Mouse (Mus musculus): ENCODE results near the gene Cma2. TPM values are rescaled to one million over a fixed set of nuclear protein-coding genes. Genes with fewer than 3 reads are reported as not detected.
A peak's percentile ranks its signal among the peaks of the same experiment; 100 is the strongest.

Gene Cma2
- polyA plus RNA-seq (2015; fragmentation: Nextera tagmentation; extraction: Ambion mirVana) = not detected in 2 replicates

DNA sequence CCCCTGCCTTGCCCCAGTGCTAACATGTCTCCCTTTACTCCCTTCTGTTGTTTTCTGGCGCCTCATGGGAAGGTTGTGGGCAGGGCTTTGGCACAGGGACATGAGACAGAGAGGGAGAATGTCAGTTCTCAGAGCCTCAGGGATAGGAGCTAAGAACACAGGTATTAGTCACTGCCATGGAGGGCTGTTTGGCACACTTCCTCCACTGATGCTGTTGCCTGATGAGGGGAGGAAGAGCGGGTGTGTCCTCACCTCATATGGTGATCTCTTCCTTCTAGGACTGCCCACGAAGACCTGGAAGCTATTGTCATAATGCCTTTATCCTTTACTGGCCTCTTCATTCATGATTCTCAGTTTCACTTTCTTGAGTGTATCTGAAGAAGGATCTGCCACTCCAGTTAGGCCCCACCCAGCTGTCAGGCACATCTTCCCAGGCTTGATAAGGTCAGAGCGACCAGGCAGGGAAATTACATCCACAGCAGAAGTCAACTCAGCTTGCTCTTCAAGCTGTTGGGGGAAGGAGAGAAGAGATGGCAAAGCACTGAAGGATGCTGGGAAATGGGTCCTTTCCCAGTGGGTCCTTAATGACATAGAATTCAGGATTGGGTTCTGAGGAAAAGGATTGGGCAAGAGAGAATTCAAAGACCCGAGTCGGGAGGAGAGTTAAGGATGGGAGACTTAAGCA lies at the start of gene Cma2:
Gene Cma2 (plus strand): TSS at position 635 of the 685 bp plus-strand sequence.
- Histone ChIP-seq H3K4me2 (no peak within 1 kb of the TSS), H3K4me3 (replicated peaks) (no peak within 1 kb of the TSS), H3K9me3 (replicated peaks) (no peaks in the 10 kb centered on the region), H3K4me1 (replicated peaks) (peaks cover 8% of the 10 kb centered on the region; the same call in 1 of the 2 replicates), H3K27ac (replicated peaks) (no peak within 1 kb of the TSS), H3K27me3 (no peaks in the 10 kb centered on the region), H3K9ac (no peak within 1 kb of the TSS), H3K36me3 (replicated peaks) (no peaks in the 10 kb centered on the region)
- 54% methylated on average over 6 of the region's 6 CpGs for WGBS (ENCODE audit: insufficient replicate concordance)
- no peak for ATAC-seq (ENCODE audit: insufficient read depth)

DNA sequence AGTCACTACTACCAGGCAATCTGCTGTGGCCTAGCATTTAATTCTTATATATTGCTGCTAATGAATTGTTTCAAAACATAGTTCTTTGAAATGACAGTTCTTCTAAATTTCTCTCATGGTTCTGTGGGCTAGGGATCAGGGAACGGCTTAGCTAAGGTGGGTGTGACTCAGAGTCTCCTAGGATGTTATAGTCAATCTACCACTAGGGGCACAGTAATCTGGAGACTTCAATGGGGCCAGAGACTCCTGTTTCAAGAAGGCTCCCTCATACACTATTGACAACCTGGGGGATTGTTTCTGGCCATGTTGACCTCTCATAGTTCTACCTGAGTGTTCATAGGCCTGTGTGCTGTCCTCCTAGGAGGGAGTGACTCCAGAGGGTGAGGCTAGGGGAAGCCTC lies 45.3 kb upstream of the Cma2 start:
- Histone ChIP-seq H3K27me3 (0 out of 2 replicates have a peak, but pooled peaks cover under 1% of the 10 kb centered on the region), H3K9ac (no peak overlapping the region), H3K4me2 (no peak overlapping the region), H3K9me3 (replicated peaks) (no peaks in the 10 kb centered on the region), H3K36me3 (replicated peaks) (no peaks in the 10 kb centered on the region), H3K4me1 (replicated peaks) (peaks cover 10% of the 10 kb centered on the region), H3K4me3 (replicated peaks) (no peak overlapping the region), H3K27ac (replicated peaks) (no peak overlapping the region)
- WGBS (ENCODE audit: insufficient replicate concordance) = 11% methylated on average over 1 of the region's 1 CpGs
- ATAC-seq (ENCODE audit: insufficient read depth) = no peak

DNA sequence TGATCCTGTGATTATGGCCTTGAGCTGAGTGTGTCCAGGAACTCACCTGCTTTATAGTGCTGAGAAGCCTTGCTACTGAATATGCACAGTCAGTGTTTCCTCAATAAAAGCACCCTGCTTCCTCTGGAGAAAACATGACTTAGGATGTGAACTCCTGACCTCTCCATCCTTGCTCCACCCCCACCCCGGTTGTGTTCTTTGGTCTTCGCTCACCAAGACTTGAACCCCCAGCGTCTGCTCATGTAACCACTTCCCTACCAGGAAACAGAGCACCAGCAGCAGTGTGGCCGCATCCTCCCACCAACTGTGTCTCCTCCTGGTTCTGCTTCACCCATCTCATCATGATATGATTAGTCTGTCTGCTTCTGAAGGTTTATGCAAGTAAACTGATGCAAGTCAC lies 37.4 kb upstream of the Cma2 start:
- H3K4me2 ChIP-seq = no peak overlapping the region
- ATAC-seq (ENCODE audit: insufficient read depth) = no peak
- no peaks in the 10 kb centered on the region for H3K9me3 ChIP-seq (replicated peaks)
- no peaks in the 10 kb centered on the region for H3K4me1 ChIP-seq (replicated peaks)
- no peak overlapping the region for H3K4me3 ChIP-seq (replicated peaks)
- H3K27me3 ChIP-seq = no peaks in the 10 kb centered on the region
- H3K9ac ChIP-seq = no peak overlapping the region
- 27% methylated on average over 4 of the region's 4 CpGs for WGBS (ENCODE audit: insufficient replicate concordance)
- no peaks in the 10 kb centered on the region for H3K36me3 ChIP-seq (replicated peaks)
- no peak overlapping the region for H3K27ac ChIP-seq (replicated peaks)

DNA sequence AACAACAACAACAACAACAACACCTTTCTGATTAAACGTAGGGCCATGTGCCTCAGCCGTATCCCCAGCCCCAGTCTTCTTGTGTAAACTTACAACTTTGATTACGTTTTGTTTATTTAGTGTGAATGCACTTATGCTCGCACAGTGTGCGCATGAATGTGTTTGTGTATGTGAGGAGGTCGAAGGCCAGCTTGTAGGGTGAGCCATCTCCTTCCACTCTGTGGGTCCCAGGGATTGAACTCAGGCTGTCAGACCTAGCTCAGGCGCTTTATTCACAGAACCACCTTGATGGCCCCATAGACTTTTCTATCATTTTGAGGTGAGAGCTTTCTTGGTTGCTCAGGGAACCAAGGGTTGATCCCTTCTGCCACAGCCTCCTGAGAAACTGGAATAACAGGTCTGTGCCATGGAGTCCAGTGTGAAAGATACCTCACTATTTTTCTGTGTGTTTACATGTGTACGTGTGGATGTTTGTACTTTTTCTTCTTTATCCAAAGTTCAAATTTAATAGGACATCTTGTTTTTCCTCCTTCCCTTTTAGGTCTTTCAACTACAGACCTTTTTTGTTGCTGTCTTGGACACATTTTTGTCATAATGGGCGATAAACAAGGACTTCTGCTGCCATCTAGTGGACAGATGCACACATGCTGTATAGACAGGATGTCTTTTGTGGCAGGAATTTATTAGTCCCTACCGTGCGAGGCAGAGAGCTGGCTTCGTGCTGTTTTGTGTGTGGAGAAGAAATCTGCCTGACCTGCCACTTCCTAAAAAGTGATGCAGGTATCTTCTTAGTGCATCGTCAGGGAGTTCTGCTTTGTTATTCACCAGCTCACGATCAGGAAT lies 32.3 kb upstream of the Cma2 start:
- H3K27me3 ChIP-seq = no peaks in the 10 kb centered on the region
- WGBS (ENCODE audit: insufficient replicate concordance) = 32% methylated on average over 14 of the region's 14 CpGs
- H3K4me2 ChIP-seq = no peak overlapping the region
- no peak overlapping the region for H3K9ac ChIP-seq
- H3K36me3 ChIP-seq (replicated peaks) = no peaks in the 10 kb centered on the region
- no peak for ATAC-seq (ENCODE audit: insufficient read depth)
- H3K27ac ChIP-seq (replicated peaks) = no peak overlapping the region
- H3K4me3 ChIP-seq (replicated peaks) = no peak overlapping the region
- H3K4me1 ChIP-seq (replicated peaks) = peaks cover 25% of the 10 kb centered on the region
- no peaks in the 10 kb centered on the region for H3K9me3 ChIP-seq (replicated peaks)

DNA sequence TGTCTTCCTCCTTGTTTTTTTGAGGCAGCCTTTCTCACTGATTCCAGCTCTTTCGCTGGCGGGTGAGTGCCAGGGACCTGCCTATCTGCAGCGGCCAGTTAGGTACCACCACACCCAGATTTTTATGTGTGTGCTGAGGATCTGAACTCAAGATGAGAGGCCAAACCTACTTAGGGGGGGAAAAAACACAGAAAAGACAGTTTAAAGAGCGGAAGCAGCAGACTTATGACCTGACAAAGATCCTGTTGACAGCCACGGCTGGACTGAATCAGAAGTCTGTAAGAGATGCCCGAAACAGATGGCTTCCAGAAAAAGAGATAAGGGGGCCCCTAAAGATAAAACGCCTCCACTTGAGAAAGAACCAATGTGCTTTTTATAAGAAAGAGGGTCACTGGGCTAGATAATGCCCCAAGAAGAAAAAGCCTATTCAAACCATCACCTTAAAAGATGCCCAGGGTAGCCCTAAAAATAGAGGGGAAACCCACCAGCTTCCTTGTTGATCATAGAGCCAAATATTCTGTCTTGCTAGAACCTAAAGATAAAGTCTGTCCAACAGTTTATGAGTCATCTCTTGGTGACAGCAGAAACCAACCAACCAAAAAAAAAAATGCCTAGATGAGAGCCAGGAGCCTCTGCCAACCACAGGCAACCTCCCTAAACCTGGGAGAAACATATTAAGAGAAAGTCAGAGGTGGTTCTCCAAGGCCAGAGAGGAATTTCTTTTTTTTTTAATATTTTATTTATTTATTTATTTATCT lies 28.1 kb upstream of the Cma2 start:
- Histone ChIP-seq H3K4me3 (replicated peaks) (peak overlapping the region; percentile 7; the same call in 1 of the 2 replicates), H3K4me2 (peak overlapping the region; percentile 62), H3K27me3 (no peaks in the 10 kb centered on the region), H3K9ac (no peak overlapping the region; the same call in 1 of the 2 replicates), H3K27ac (replicated peaks) (peak overlapping the region; percentile 82), H3K4me1 (replicated peaks) (peaks cover 46% of the 10 kb centered on the region), H3K9me3 (replicated peaks) (no peaks in the 10 kb centered on the region), H3K36me3 (replicated peaks) (no peaks in the 10 kb centered on the region)
- WGBS (ENCODE audit: insufficient replicate concordance) = 9% methylated on average over 7 of the region's 7 CpGs
- ATAC-seq (ENCODE audit: insufficient read depth) = peak; percentile 86

DNA sequence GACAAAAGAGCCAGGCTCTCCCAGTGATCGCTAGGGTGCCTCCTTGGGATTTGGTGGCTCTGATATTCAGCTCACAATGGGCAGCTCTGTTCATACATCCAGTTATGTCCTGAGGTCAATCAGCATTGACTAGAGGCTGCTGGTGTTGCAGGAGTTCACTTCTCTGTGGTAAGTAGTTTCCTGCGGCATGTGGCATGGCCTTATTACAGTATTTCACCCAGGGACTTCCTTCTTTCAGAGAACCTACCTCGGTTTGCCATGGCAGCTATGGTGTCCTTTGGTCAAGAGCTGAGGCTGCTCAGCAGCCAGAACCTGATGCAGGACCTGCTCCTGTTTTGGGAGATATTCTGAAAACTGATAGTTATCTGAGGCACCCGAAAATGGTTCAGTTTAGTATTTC lies 23.9 kb upstream of the Cma2 start:
- ATAC-seq (ENCODE audit: insufficient read depth) = no peak
- H3K27ac ChIP-seq (replicated peaks) = no peak overlapping the region
- H3K9me3 ChIP-seq (replicated peaks) = no peaks in the 10 kb centered on the region
- no peak overlapping the region for H3K9ac ChIP-seq
- 42% methylated on average over 4 of the region's 4 CpGs for WGBS (ENCODE audit: insufficient replicate concordance)
- H3K4me3 ChIP-seq (replicated peaks) = no peak overlapping the region
- no peaks in the 10 kb centered on the region for H3K36me3 ChIP-seq (replicated peaks)
- H3K4me2 ChIP-seq = no peak overlapping the region
- H3K4me1 ChIP-seq (replicated peaks) = peaks cover 41% of the 10 kb centered on the region
- H3K27me3 ChIP-seq = no peaks in the 10 kb centered on the region

DNA sequence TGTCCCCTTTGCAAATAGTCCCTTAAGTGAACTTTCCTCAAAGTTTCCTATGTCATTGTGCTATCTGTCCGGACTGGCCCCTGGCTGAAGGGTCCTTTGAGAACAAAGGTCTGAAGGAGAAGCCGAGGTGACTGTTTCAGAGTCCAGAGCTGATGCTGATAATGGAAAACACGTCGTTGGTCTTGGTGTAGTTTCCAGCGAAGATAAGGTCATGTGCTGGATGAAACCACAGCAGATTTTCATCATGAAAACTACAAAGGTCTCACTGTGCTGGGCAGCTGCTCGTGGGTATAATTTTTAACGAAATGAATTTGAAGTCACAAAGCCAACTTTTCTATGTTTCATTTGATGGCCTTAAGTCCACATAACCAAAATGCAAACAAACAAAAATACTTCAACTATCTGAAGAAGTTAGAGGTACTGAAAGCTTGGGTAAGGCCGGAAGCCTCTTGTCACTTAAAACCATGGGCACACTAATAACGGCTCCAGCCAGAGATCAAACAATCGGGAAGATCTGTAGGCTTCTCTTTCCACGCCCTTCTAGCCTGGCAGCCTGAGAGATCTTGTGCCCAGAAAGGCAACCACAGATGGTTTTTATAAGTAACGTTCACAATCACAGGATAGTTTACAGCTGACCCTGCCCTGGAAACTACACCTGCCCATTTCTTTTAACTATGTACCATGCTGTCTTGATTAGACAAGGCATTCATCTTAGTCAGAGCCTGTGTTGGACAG lies 21.4 kb upstream of the Cma2 start:
- no peak for ATAC-seq (ENCODE audit: insufficient read depth)
- Histone ChIP-seq H3K27me3 (no peaks in the 10 kb centered on the region), H3K4me2 (no peak overlapping the region), H3K9ac (no peak overlapping the region), H3K4me3 (replicated peaks) (no peak overlapping the region), H3K36me3 (replicated peaks) (no peaks in the 10 kb centered on the region), H3K4me1 (replicated peaks) (peaks cover 23% of the 10 kb centered on the region), H3K27ac (replicated peaks) (no peak overlapping the region), H3K9me3 (replicated peaks) (no peaks in the 10 kb centered on the region)
- 29% methylated on average over 12 of the region's 12 CpGs for WGBS (ENCODE audit: insufficient replicate concordance)

DNA sequence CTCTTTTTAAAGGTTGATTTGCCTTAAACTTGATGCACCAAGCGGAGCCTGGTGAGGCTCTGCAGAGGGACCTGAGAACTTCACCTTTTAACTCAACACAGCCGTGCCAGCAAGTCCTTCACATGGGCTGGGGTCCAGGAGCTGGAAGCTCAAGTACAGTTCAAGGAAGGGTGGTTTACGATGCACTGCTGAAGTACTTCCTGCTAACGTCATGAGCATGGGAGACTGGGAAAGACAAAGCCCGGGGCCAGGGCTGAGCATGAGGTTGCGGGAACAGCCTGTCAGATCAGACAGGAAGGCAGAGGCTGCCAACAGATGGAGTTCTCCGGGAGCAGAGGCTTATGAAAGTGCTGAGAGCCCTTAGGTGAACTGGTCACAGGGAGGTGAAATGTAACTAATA lies 17.2 kb upstream of the Cma2 start:
- no peak for ATAC-seq (ENCODE audit: insufficient read depth)
- WGBS (ENCODE audit: insufficient replicate concordance) = 36% methylated on average over 7 of the region's 7 CpGs

DNA sequence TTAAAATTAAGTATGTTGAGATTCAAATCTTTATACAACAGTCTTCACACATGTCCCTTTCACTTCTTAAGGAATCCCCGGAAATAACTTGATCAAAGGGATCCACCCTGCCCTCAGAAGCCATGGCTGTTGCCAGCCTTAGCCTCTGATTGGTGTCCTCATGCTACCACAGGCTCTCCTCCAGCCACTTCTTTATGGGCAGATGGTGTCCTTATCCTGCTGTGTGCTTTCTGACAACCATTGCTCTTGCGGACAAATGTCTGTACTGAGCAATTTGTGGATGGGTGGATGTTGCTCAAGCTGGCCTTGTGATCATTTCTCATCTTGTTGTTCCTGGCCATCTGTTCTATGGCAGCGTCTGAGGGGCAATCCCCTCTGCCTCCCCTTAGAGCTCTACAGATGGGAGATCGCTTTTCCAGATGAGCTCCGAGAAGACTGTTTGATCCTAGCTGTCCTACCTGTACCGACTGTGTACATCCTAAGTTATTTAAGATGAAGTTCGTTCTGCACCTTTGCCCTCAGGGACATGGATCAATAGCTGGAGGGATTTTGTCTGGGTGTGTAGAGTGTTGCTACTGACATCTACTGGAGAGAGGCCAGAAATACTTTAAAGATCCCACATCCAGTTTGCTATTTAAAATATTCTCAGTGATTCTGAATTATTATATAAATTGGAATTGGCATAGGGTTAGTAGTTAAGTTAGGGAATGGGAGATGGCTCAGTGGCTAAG lies 10.5 kb upstream of the Cma2 start:
- Histone ChIP-seq H3K27ac (replicated peaks) (no peak overlapping the region), H3K4me2 (no peak overlapping the region), H3K27me3 (0 out of 2 replicates have a peak, but pooled peaks cover 3% of the 10 kb centered on the region), H3K9me3 (replicated peaks) (no peaks in the 10 kb centered on the region), H3K4me3 (replicated peaks) (no peak overlapping the region), H3K9ac (no peak overlapping the region), H3K36me3 (replicated peaks) (no peaks in the 10 kb centered on the region), H3K4me1 (replicated peaks) (0 out of 2 replicates have a peak, but pooled peaks cover 2% of the 10 kb centered on the region)
- no peak for ATAC-seq (ENCODE audit: insufficient read depth)
- WGBS (ENCODE audit: insufficient replicate concordance) = 33% methylated on average over 7 of the region's 7 CpGs

More for the DNA sequence above, 17.2 kb upstream of the Cma2 start:
- H3K9me3 ChIP-seq (replicated peaks) = no peaks in the 10 kb centered on the region
- no peak overlapping the region for H3K27ac ChIP-seq (replicated peaks)
- H3K27me3 ChIP-seq = no peaks in the 10 kb centered on the region
- no peak overlapping the region for H3K4me3 ChIP-seq (replicated peaks)
- no peak overlapping the region for H3K4me2 ChIP-seq
- H3K9ac ChIP-seq = no peak overlapping the region
- no peaks in the 10 kb centered on the region for H3K36me3 ChIP-seq (replicated peaks)
- H3K4me1 ChIP-seq (replicated peaks) = peaks cover 6% of the 10 kb centered on the region; the same call in 1 of the 2 replicates

DNA sequence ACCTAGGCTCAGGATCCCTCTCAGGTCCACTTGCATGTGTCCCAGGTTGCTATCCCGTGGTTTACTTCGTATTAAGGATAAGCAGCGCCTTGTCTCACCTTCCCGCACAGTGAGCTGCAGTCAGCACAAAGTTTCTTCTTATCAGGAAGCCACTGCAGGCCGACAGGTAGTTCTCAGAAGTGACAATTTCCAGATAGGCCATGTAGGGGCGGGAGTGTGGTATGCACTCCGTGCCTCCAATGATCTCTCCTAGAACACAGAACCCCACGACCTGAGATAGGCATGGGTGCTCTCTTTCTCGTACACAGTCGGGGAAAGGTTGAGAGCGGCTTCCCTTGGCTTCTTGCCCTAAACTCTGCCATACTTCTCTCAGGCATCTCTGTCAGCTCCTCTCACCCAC lies 7.2 kb upstream of the Cma2 start:
- Histone ChIP-seq H3K27ac (replicated peaks) (no peak overlapping the region), H3K4me1 (replicated peaks) (0 out of 2 replicates have a peak, but pooled peaks cover 2% of the 10 kb centered on the region), H3K9me3 (replicated peaks) (no peaks in the 10 kb centered on the region), H3K27me3 (0 out of 2 replicates have a peak, but pooled peaks cover 3% of the 10 kb centered on the region), H3K9ac (no peak overlapping the region), H3K4me3 (replicated peaks) (no peak overlapping the region), H3K36me3 (replicated peaks) (no peaks in the 10 kb centered on the region), H3K4me2 (no peak overlapping the region)
- peak; percentile 52; the same call in 1 of the 2 replicates for ATAC-seq (ENCODE audit: insufficient read depth)
- 26% methylated on average over 11 of the region's 11 CpGs for WGBS (ENCODE audit: insufficient replicate concordance)
